Mouse (Mus musculus): ENCODE data around the gene Itga4. TPM values are rescaled to one million over a fixed set of nuclear protein-coding genes. Genes with fewer than 3 reads are reported as not detected.

Itga4 gene
- 4.1 and 4.2 TPM in 2 replicates for polyA plus RNA-seq (2015; fragmentation: Nextera tagmentation; extraction: Ambion mirVana)

GRCm38 (mm10) chr2:79255192-79256000, at the start of gene Itga4:
TSS of gene Itga4 (plus strand) at chr2:79255426.

Other genes with a start within 250 kb of the Itga4 start
- gene Neurod1, start 201.3 kb downstream of the Itga4 start, polyA plus RNA-seq (2015; fragmentation: Nextera tagmentation; extraction: Ambion mirVana), result not detected in 2 replicates
- 0.61 and 1.6 TPM in 2 replicates for gene Cerkl, start 201.4 kb downstream of the Itga4 start, polyA plus RNA-seq (2015; fragmentation: Nextera tagmentation; extraction: Ambion mirVana)

All from urinary bladder, postnatal 0 days (tissue).